Mouse (Mus musculus) layer of hippocampus, postnatal 14 days (tissue): ENCODE data around the gene Mllt3. TPM values are rescaled to one million over a fixed set of nuclear protein-coding genes. Genes with fewer than 3 reads are reported as not detected.
"Not testable (repeated sequence)": the region's sequence is repeated elsewhere in the genome, so short reads cannot be mapped to it uniquely, and the experiment has no call there.

Experiments
- DNase-seq, 2 experiments: peaks; one replicate each; pipeline ENCODE4 v3.0.0; 2021 to 2022; ENCODE audit warnings: low spot score in 2 of 2, mixed read lengths in 1 of 2
- total RNA-seq, 2 experiments: library from RNA; stranded (reverse); gene quantifications; 2 replicates each; pipeline ENCODE4 v1.2.3; 2021

The Mllt3 gene
- total RNA-seq, 2 experiments from 2014 or later, result 46.8 to 47.3 TPM

GRCm38 (mm10) chr4:88015261-88015660 is 17.9 kb downstream of the Mllt3 start:
- no peak for DNase-seq

DNA sequence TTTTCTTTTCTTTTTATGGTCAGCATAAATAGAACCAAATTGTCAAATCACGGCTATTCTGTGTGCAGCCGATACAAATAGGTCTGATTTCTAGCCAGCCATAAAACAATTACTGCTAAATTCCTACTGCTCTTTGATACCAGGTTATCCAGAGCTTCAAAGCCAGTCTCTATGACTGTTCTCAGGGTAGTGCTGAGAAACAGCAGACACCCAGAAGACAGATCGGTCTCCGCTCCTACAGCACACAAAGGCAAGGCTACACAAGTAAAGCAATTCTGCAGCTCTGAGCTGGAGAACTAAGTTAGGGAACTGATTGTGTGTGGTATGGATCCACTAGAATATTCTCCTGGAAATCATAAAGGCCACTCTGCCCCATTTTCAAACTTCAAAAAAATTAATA is 20.4 kb downstream of the Mllt3 start:
- DNase-seq, result no peak

GRCm38 (mm10) chr4:88011870-88012572 is 21.1 kb downstream of the Mllt3 start:
- no peak for DNase-seq

- no peak for DNase-seq
Measured at GRCm38 (mm10) chr4:88010441-88010840, 22.7 kb downstream of the Mllt3 start.

- DNase-seq, result no peak
Measured at GRCm38 (mm10) chr4:88005801-88006200, 27.4 kb downstream of the Mllt3 start.

DNA sequence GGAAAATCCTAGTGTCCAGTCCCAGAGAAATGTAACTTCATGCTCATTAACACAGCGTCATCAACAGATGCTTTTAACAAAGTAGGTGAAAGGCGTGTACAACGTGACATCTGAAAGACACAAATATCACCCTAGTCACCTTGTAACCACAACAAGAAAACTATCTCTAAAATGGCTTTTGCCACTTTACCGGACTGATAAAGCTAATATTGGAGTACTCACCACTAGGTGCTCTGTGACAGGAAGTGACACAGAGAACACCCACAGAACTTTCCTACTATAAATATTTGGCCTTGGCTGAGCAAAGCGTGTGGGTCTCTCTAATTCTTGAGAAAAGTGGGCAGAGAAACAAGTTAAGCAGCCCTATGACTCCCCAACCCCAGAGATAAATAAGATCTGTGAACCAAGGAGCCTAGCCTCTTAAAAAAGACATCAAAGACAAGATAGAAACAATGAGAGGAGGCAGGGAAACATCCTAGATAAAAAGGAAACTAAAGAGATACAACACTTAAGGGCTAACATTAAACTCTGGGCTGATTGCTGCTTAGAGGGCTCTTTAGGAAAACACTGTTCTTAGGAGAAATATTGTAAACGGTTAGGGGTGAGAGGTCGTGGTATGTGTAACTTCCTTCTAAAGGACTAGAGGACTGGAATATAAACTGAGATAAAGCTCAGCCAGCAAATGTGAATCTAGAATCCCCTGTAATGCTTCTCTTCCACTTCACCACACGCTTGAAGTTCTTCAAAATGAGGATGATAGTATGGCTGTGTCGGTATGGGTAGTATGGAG is 29.8 kb downstream of the Mllt3 start:
- DNase-seq, result no peak

DNA sequence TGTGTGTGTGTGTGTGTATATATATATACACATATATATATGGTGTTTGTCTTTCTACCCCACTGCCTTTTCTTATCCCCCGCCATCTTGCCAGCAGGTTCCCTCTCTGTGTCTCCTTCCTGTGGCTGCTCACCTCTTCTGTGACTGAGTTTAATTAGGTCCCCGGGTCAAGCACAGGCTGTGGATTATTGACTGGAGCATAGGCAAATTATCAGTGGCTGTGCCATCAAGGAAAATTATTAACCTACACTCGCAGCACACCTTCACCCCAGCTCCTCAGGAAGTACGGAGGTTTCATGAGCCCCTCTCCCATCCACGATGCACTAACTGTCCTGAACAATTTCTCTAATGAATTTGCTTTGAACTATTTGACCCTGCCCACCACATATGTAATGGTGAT is 41.5 kb downstream of the Mllt3 start:
- no peak for DNase-seq

- no peak for DNase-seq
Measured at GRCm38 (mm10) chr4:87990940-87991339, 42.2 kb downstream of the Mllt3 start.

DNA sequence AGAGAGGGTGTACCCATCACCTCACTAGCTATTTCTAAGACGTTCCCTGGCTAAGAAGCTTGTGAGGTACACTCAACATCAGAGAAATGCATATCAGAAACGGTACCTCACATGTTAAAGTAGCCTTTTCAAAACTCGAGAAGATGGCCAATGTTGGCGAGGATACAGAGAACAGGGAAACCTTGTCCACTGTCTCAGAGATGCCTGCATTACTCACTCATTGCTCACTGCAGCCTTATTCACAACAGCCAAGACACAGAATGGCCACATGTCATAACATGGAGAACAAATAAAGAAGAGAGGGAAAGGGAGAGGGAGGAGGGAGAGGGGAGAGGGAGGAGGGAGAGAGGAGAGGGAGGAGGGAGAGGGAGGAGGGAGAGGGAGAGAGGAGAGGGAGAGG is 47.9 kb downstream of the Mllt3 start:
- DNase-seq, result no peak

GRCm38 (mm10) chr4:87984589-87984988 is 48.6 kb downstream of the Mllt3 start:
- DNase-seq, result no peak

DNA sequence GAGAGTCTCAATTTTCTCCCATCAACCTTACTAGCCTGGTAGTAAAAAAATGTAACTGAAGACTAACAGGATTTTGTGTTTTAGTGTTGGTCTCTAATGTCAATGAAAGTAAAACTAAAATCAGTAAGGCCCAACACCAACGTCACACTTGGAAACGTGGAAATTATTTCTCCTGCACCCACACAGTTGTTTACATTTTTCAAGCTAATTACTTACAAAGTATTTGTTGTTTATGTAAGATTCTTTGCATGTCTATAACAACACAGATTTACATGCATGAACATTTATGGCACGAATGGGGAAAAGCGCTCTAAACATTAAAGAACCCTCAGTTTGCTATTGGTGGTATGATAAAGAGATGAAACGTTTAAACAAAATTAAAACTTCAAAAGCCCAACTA is 49.1 kb downstream of the Mllt3 start:
- no peak for DNase-seq

DNA sequence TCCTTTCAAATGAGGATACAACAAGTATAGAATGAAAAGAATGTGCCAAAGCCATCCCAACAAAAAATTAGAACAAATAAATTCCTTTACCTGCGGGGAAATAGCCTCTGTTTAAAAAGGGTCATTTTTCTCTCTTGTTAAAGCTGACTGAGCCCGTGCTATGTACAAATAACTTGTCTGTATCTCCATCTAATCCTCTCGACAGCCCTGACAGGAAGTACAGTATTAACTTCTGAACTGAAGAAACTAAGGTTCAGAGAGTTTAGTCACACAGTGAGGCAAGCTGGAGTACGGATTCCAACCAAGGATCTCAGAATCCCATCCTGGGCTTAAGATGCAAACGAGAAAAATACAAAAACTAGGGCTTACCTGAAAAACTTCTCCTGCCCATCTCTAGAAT is 50.6 kb downstream of the Mllt3 start:
- DNase-seq, result no peak

DNA sequence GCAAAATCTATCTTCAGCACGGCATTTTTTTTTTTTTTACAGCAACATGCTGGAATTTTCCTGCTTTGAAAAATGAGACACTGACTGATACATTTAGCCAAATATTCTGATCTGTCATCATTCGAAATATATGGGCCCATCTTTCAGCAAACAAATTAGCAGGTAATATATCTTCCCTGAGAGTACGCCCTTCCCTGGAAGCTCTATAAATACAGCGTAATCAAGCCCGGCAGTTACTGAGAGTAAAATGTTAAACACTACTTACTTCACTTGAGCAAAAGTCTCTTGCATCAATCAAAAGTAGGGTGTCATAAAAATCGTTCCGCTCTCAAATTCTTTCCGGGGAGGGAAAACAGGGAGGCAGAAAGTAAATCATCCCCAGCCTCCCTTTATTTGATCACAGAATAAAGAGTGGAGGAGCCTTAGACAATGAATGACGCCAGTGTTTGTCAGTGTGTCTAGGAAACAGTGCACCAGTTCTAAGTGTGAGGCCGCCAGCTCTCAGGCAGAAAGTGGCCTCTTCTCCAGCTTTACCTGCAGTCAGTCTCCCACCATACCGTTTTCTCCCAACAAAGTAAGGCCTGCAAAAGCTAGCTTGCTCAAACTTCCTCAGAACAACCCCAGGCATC is 55.2 kb downstream of the Mllt3 start:
- no peak for DNase-seq

- no peak for DNase-seq
Measured at GRCm38 (mm10) chr4:87965836-87966235, 67.3 kb downstream of the Mllt3 start.

DNA sequence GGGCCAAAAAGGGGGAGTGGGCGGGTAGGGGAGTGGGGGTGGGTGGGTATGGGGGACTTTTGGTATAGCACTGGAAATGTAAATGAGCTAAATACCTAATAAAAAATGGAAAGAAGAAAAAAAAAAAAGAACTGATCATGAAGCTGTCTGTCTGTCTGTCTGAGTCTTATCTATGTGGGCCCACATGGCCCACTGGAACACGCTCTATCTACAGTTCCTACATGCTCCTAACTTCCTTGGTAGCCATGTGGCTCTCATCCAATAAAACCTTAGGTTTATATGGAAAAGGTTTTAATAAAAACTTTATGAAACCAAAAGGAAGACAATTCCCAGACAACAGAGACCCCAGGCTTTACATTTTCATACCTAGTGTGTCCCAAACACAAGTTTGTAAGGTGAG is 68.3 kb downstream of the Mllt3 start:
- not testable (repeated sequence) for DNase-seq

- DNase-seq, result no peak
Measured at GRCm38 (mm10) chr4:87963773-87964076, 69.4 kb downstream of the Mllt3 start.

DNA sequence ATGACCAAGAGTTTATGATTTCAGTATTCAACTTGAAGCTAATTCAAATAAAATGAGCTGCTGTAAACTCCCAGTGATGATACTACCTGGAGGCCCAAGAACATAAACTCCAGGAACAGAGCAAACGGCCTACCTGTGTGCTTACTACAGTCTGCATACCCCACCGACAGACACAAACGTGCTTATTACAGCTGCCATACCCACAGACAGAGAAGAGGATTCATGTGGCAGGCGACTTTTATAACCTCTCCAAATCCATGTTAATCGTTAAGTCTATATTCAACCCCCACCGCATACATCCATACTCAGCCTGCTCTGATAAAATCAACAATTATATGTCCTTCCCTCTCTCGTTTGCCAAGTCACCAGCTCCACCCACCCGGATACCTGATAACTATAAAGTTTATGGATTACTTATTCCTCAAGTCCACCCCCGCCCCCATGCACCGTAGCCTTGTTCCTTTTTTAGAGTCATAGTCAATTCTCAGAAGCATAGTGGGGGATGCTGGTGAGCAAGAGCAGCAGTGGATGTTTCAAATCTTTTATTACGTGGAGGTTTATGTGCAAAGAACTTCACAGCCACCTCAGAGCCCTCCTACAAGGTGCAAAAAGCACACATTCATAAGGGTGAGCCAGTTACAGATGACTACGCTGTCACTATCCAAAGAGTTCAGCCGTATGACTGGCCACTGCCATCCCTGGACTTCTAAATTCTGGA is 70.0 kb downstream of the Mllt3 start:
- no peak for DNase-seq

GRCm38 (mm10) chr4:87961872-87962271 is 71.3 kb downstream of the Mllt3 start:
- DNase-seq, result no peak

- DNase-seq, result no peak
Measured at GRCm38 (mm10) chr4:87957852-87958251, 75.3 kb downstream of the Mllt3 start.

DNA sequence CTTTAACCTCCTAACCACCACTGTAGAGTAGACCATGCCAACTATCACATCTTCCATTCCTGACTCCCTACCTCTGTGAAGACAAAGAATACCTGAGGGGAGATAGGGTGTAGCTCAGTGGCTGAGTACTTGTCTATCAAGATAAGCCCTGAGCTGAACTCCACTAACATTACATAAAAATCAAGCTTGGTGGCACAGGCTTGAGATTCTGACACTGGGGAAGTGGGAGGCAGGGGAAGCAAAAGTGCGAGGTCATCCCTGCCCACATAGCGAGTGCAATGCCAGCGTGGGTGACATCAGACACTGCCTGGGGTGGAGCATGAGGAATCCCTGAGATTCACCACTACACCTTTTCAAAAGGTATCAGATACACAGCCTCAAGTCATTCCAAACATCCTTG is 76.0 kb downstream of the Mllt3 start:
- DNase-seq, result no peak

DNA sequence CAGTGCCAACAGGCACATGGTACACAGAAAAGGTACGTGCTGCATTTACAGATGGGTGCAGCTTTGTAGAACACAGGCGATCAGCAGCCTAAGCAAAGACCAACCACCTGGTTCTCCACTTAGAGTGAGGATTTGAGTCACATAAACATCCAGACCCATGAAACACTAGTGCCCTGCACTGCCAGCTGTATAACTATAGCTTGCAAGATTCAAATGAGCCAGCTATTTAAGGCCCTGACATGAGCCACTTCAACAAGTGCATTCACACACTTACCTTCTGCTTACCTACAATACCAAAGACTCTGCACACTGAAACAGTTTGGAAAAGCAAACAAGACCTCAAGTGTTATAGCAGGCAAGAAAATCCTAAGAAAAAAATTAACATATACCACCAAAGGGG is 78.0 kb downstream of the Mllt3 start:
- no peak for DNase-seq
